Mouse (Mus musculus): ENCODE data around the gene Pipox. TPM values are rescaled to one million over a fixed set of nuclear protein-coding genes. Genes with fewer than 3 reads are reported as not detected.

Gene Pipox
- total RNA-seq, 2 experiments from 2014 or later = not detected

GRCm38 (mm10) chr11:77887373-77887960 lies 6.4 kb downstream of the Pipox start:
- Histone ChIP-seq H3K4me3 (no peak overlapping the region), H3K27ac (no peak overlapping the region)
- no peak for TF ChIP-seq CTCF (IDR thresholded peaks at IDR 0.05)
- DNase-seq = no peak
- intact Hi-C loops (cut with DNase I) = no loop called here

GRCm38 (mm10) chr11:77885246-77885575 lies 8.7 kb downstream of the Pipox start:
- intact Hi-C loops (cut with DNase I) = no loop called here
- no peak for DNase-seq
- no peak overlapping the region for H3K27ac ChIP-seq
- TF ChIP-seq CTCF (IDR thresholded peaks at IDR 0.05) = no peak
- H3K4me3 ChIP-seq = no peak overlapping the region

DNA sequence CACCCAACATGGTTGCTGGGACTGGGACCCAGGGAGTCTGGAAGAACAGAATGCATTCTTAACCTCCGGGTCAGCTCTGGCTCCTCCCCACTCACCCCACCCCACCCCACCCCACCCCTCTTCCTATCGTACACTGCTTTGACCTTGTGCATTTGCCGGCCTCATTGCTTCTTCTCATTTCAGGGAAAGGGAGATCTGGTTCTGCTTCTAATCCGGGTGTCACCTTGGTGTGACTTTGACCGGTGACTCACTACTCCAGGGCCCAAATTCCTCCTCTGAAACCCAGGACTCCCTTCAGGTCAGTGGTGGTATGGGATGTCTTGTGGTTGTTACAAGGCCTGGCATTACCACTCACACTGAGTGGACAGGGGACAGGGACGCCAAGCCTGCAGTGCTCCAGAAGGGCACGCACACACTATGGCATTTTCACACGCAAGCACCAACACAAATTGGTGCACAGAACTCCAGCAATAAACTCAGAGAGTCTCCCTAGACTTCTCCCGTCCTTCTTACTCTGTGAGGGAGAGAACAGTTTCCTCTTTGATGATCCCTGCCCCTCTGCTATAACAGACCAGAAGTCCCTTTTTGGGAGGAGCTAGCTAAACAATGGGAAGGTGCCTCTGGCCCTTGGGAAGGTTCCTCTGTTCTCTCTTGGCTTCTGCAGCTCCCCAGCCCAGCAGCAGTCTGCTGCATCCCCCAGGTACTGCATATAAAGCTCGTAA lies 9.2 kb downstream of the Pipox start:
- intact Hi-C loops (cut with DNase I) = no loop called here
- Histone ChIP-seq H3K27ac (no peak overlapping the region), H3K4me3 (no peak overlapping the region)
- TF ChIP-seq CTCF (IDR thresholded peaks at IDR 0.05) = no peak
- no peak for DNase-seq

GRCm38 (mm10) chr11:77876760-77877148 lies 17.1 kb downstream of the Pipox start:
- intact Hi-C loops (cut with DNase I) = no loop called here
- no peak for DNase-seq
- no peak overlapping the region for H3K4me3 ChIP-seq
- H3K27ac ChIP-seq = peak overlapping the region; percentile 73
- no peak for TF ChIP-seq CTCF (IDR thresholded peaks at IDR 0.05)

DNA sequence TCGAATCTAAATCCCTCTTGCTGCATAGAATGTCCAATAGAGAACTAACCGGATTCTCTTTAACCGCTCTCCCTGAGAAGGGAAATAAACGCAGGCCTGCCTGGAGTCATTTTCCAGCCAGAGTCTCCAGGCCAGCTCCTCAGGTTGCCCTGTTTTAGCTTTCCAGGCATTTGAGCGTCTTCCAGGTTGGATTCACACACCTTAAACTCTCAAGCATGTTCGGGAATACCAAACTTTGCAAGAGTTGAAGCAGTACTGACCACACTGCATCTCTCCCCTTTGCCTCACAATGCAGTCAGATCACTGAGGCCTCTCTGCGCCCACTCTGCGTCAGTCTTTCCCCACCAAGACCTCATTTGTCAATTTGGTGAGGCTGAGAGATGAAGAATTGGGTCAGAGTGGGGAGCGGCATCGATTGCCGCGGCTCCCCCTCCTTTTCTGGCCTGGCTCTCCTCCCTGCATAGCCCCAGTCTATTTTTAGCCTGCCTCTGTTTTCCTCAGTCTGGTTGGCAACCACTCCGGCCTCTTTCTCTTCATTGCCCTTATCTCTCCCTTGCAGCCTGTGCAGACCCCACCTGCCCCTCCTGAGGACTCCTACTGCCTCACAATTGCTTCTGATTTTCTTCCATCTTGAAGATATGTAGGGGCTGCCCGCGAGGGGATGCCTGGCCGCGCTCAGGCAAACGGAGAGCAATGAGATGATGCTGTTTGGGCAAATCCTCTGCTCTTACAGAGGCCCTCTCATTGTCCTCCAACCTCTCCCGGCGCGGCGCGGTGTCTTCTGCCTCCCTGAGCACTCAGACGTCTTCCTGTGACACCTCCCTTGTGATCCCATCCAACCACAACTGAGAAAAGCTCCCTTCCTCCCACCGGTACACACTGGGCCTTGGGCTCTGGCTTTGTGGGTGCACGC lies 17.8 kb downstream of the Pipox start:
- Histone ChIP-seq H3K27ac (peak overlapping the region; percentile 73), H3K4me3 (peak overlapping the region; percentile 45)
- DNase-seq = peak; percentile 70
- intact Hi-C loops (cut with DNase I) = no loop called here
- no peak for TF ChIP-seq CTCF (IDR thresholded peaks at IDR 0.05)

GRCm38 (mm10) chr11:77875269-77875668 lies 18.6 kb downstream of the Pipox start:
- DNase-seq = no peak
- Histone ChIP-seq H3K4me3 (no peak overlapping the region; the same call in 1 of the 2 replicates), H3K27ac (peak overlapping the region; percentile 73)
- no peak for TF ChIP-seq CTCF (IDR thresholded peaks at IDR 0.05)
- intact Hi-C loops (cut with DNase I) = no loop called here

DNA sequence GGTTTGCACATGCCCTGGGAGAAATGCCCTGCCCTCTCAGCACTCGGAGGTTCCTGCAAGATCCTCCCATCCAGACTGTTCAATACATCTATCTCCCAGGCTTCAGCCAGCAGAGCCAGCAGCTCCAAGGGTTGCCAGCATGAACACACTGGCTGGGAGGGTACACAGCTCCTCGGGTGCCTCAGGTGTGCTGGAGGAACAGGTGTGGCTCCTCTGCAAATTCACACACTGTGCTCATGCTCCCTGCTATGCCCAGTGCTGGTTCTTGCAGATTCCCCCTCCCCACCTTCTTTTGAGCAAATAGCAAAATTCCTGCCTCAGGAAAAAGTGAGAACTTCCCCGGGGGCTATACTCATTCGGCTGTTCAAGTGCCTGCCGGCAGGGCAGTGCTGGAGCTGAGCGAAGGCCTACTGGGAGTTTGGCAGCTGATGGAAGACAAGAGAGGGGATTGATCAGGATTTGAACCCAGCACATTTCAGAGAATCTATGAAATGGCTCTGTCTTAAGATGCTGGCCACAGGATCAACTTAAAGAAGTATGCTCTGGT lies 19.1 kb downstream of the Pipox start:
- no peak for TF ChIP-seq CTCF (IDR thresholded peaks at IDR 0.05)
- no peak for DNase-seq
- no peak overlapping the region for H3K4me3 ChIP-seq
- intact Hi-C loops (cut with DNase I) = loop anchor here (5.0 kb wide), 1 partner anchor 93 kb away; no protein-coding TSS in a partner anchor
- H3K27ac ChIP-seq = no peak overlapping the region

- TF ChIP-seq CTCF (IDR thresholded peaks at IDR 0.05) = no peak
- Histone ChIP-seq H3K4me3 (no peak overlapping the region), H3K27ac (no peak overlapping the region)
- no peak for DNase-seq
- intact Hi-C loops (cut with DNase I) = loop anchor here (5.0 kb wide), 1 partner anchor 94 kb away; no protein-coding TSS in a partner anchor
Observed at GRCm38 (mm10) chr11:77873116-77873515, 20.8 kb downstream of the Pipox start.

- TF ChIP-seq CTCF (IDR thresholded peaks at IDR 0.05) = no peak
- Histone ChIP-seq H3K4me3 (no peak overlapping the region), H3K27ac (no peak overlapping the region)
- no peak for DNase-seq
- intact Hi-C loops (cut with DNase I) = loop anchor here (5.0 kb wide), 1 partner anchor 95 kb away; no protein-coding TSS in a partner anchor
Observed at GRCm38 (mm10) chr11:77872685-77873084, 21.2 kb downstream of the Pipox start.

- no peak for TF ChIP-seq CTCF (IDR thresholded peaks at IDR 0.05)
- no peak overlapping the region for H3K4me3 ChIP-seq
- intact Hi-C loops (cut with DNase I) = loop anchor here (5.0 kb wide), 1 partner anchor 95 kb away; no protein-coding TSS in a partner anchor
- DNase-seq = no peak
- H3K27ac ChIP-seq = no peak overlapping the region
Observed at GRCm38 (mm10) chr11:77872236-77872635, 21.7 kb downstream of the Pipox start.

GRCm38 (mm10) chr11:77871436-77871835 lies 22.5 kb downstream of the Pipox start:
- no peak for DNase-seq
- intact Hi-C loops (cut with DNase I) = loop anchor here (5.0 kb wide), 1 partner anchor 96 kb away; no protein-coding TSS in a partner anchor
- Histone ChIP-seq H3K4me3 (no peak overlapping the region), H3K27ac (no peak overlapping the region)
- TF ChIP-seq CTCF (IDR thresholded peaks at IDR 0.05) = no peak

- no peak for DNase-seq
- intact Hi-C loops (cut with DNase I) = no loop called here
- TF ChIP-seq CTCF (IDR thresholded peaks at IDR 0.05) = no peak
- Histone ChIP-seq H3K4me3 (no peak overlapping the region), H3K27ac (no peak overlapping the region)
Observed at GRCm38 (mm10) chr11:77867419-77868083, 26.3 kb downstream of the Pipox start.

Measured in gastrocnemius, adult 2 months (tissue).